Mouse (Mus musculus): ENCODE measurements at regions not wholly inside any gene's neighbourhood (a gene's known extent, or its start where the extent isn't known, plus 50 kb on each side); places are given as distances from the start of the nearest gene placed in this dataset.
A peak's percentile ranks its signal among the peaks of the same experiment; 100 is the strongest.
"Not testable (repeated sequence)": the region's sequence is repeated elsewhere in the genome, so short reads cannot be mapped to it uniquely, and the experiment has no call there.

DNA sequence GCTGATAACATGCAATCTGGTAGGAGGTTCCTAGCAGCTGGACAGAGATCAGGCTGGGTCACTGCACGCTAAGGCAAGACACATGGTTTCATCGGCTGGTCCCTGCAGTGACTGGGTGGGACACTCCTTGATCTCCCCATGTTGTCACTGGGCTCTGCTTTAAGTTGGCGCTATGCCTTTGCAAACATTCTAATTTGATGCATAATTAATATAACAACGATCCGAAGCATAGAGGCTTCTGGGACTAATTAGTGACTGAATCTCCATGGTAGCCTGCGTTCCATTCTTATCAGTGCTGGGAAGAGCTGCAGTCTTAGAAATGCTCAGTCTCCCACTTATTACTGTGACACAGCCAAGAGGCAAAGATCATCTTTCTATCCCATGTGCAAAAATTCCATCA lies 186.8 kb downstream of the Snx19 start:
- no peak overlapping the region for H3K4me2 ChIP-seq (ENCODE audit: low read depth, low read length)
- TF ChIP-seq CTCF (IDR thresholded peaks at IDR 0.05; ENCODE audit: low read depth) (no peak), EP300 (IDR thresholded peaks at IDR 0.05; ENCODE audit: low read depth) (no peak)
- 51% methylated on average over 6 of the region's 6 CpGs for WGBS
- no peak overlapping the region for H3K9ac ChIP-seq (replicated peaks; ENCODE audit: low read depth, low read length)
- H3K27ac ChIP-seq (ENCODE audit: low read depth) = no peak overlapping the region
- peak; percentile 5 for DNase-seq (ENCODE audit: low spot score)
- no peak overlapping the region for H3K4me3 ChIP-seq (ENCODE audit: low read depth, low read length)
- ATAC-seq (ENCODE audit: insufficient read depth, low read depth) = no peak
- no peaks in the 10 kb centered on the region for H3K36me3 ChIP-seq (replicated peaks; ENCODE audit: control insufficient read depth, insufficient read depth, low read length)
- H3K4me1 ChIP-seq (ENCODE audit: control insufficient read depth, insufficient read depth) = no peaks in the 10 kb centered on the region
- H3K27me3 ChIP-seq (ENCODE audit: control insufficient read depth, insufficient read depth, low read length) = no peaks in the 10 kb centered on the region
- no peaks in the 10 kb centered on the region for H3K9me3 ChIP-seq (replicated peaks; ENCODE audit: control insufficient read depth, low read length)

DNA sequence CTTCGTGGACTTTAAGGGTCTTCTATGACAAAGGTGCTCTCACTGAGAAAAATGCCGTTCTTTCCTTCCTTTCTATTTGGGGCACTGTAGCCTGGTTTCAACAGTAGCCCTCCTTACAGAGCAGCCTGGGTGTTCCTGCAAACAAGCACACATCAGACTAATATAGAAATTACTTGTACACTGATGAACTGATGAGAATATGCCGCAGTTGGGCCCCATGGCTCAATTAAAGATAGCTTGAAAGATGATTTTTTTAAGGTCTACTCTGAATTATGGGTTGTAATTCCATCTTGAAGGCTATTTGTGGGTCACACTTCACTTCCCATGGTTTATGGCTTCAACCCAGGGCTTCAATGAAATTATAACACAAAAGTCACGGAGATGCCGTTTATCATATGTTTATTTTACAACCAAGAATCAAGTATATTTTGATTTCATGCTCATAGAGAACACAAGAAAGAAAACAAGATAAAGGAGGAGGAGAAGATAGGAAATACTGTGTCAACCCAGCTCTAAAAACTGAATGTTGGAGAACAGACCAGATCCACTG lies 186.2 kb downstream of the Snx19 start:
- TF ChIP-seq CTCF (IDR thresholded peaks at IDR 0.05; ENCODE audit: low read depth) = no peak
- TF ChIP-seq EP300 (IDR thresholded peaks at IDR 0.05; ENCODE audit: low read depth) = no peak
- DNase-seq (ENCODE audit: low spot score) = no peak
- H3K9ac ChIP-seq (replicated peaks; ENCODE audit: low read depth, low read length) = no peak overlapping the region
- H3K4me2 ChIP-seq (ENCODE audit: low read depth, low read length) = no peak overlapping the region
- H3K9me3 ChIP-seq (replicated peaks; ENCODE audit: control insufficient read depth, low read length) = no peaks in the 10 kb centered on the region
- no peaks in the 10 kb centered on the region for H3K36me3 ChIP-seq (replicated peaks; ENCODE audit: control insufficient read depth, insufficient read depth, low read length)
- H3K4me1 ChIP-seq (ENCODE audit: control insufficient read depth, insufficient read depth) = no peaks in the 10 kb centered on the region
- H3K4me3 ChIP-seq (ENCODE audit: low read depth, low read length) = no peak overlapping the region
- no peak overlapping the region for H3K27ac ChIP-seq (ENCODE audit: low read depth)
- no peak for ATAC-seq (ENCODE audit: insufficient read depth, low read depth)
- WGBS = 70% methylated on average over 5 of the region's 5 CpGs
- H3K27me3 ChIP-seq (ENCODE audit: control insufficient read depth, insufficient read depth, low read length) = no peaks in the 10 kb centered on the region

DNA sequence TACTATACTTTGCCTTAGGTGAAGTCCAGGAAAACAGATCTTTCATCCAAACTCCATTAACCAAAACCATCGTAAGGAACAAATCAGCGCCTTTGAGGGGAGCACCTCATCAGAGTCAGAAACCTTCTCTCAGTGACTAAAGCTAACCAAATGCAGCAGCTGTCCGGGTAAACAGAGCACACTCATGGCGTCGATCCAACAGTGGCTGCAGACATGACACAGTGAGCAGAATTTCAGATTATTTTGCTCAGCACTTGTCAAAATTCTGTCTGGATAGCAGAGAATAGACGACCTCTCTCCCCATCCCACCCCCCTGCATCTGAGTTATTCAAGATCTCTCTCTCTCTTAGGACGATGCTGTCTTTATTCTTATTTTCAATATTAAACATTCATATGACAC lies 183.4 kb downstream of the Snx19 start:
- H3K4me3 ChIP-seq (ENCODE audit: low read depth, low read length) = no peak overlapping the region
- no peaks in the 10 kb centered on the region for H3K4me1 ChIP-seq (ENCODE audit: control insufficient read depth, insufficient read depth)
- no peaks in the 10 kb centered on the region for H3K36me3 ChIP-seq (replicated peaks; ENCODE audit: control insufficient read depth, insufficient read depth, low read length)
- H3K9ac ChIP-seq (replicated peaks; ENCODE audit: low read depth, low read length) = no peak overlapping the region
- no peaks in the 10 kb centered on the region for H3K27me3 ChIP-seq (ENCODE audit: control insufficient read depth, insufficient read depth, low read length)
- no peak overlapping the region for H3K4me2 ChIP-seq (ENCODE audit: low read depth, low read length)
- ATAC-seq (ENCODE audit: insufficient read depth, low read depth) = no peak
- no peaks in the 10 kb centered on the region for H3K9me3 ChIP-seq (replicated peaks; ENCODE audit: control insufficient read depth, low read length)
- no peak for DNase-seq (ENCODE audit: low spot score)
- 70% methylated on average over 7 of the region's 7 CpGs for WGBS
- no peak overlapping the region for H3K27ac ChIP-seq (ENCODE audit: low read depth)
- TF ChIP-seq CTCF (IDR thresholded peaks at IDR 0.05; ENCODE audit: low read depth) = no peak
- TF ChIP-seq EP300 (IDR thresholded peaks at IDR 0.05; ENCODE audit: low read depth) = no peak

DNA sequence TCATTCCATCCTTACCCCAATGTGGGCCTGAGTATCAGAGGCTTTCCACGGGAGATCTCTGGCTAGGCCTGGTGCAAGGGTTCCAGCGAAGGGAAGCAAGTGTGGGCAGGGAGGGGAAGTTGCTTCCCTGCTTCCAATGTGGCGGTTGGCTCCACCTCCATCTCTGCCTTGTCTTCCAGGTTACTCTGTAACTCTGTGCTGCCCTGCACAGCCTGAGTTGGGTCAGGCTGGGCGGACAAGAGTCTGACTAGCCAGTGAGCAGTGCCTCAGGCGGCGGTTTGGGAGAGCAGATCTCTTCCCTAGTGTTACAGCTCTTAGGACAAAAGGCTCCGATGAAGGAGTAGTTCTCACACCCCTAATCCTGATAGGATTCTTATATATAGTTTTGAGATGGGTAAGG lies 172.8 kb downstream of the Snx19 start:
- no peaks in the 10 kb centered on the region for H3K9me3 ChIP-seq (replicated peaks; ENCODE audit: control insufficient read depth, low read length)
- H3K27ac ChIP-seq (ENCODE audit: low read depth) = no peak overlapping the region
- TF ChIP-seq CTCF (IDR thresholded peaks at IDR 0.05; ENCODE audit: low read depth) = no peak
- no peak for TF ChIP-seq EP300 (IDR thresholded peaks at IDR 0.05; ENCODE audit: low read depth)
- no peak for DNase-seq (ENCODE audit: low spot score)
- no peaks in the 10 kb centered on the region for H3K36me3 ChIP-seq (replicated peaks; ENCODE audit: control insufficient read depth, insufficient read depth, low read length)
- no peaks in the 10 kb centered on the region for H3K27me3 ChIP-seq (ENCODE audit: control insufficient read depth, insufficient read depth, low read length)
- H3K9ac ChIP-seq (replicated peaks; ENCODE audit: low read depth, low read length) = no peak overlapping the region
- no peak overlapping the region for H3K4me3 ChIP-seq (ENCODE audit: low read depth, low read length)
- WGBS = 78% methylated on average over 7 of the region's 7 CpGs
- ATAC-seq (ENCODE audit: insufficient read depth, low read depth) = no peak
- H3K4me1 ChIP-seq (ENCODE audit: control insufficient read depth, insufficient read depth) = no peaks in the 10 kb centered on the region
- no peak overlapping the region for H3K4me2 ChIP-seq (ENCODE audit: low read depth, low read length)

DNA sequence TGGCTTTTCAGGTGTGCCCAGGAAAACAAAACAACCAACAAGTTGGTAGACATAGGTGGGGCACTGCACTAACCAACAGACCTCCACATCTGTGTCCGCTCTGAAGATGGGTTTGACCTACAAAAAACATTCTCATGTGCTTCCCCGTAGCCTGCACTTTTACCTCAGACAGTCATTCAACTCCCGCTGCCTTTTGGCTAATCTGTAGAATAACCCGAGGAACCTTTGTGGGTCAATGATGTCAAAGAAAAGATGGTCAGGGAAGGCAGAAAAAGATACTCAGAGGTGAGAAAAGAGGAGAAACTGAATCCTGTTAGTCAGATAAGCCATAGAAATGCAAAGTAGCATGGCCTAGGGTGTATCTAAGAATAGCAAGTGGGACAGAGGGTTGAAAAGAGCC lies 170.8 kb downstream of the Snx19 start:
- H3K4me3 ChIP-seq (ENCODE audit: low read depth, low read length) = no peak overlapping the region
- 67% methylated on average over 4 of the region's 4 CpGs for WGBS
- no peak for TF ChIP-seq EP300 (IDR thresholded peaks at IDR 0.05; ENCODE audit: low read depth)
- no peak for TF ChIP-seq CTCF (IDR thresholded peaks at IDR 0.05; ENCODE audit: low read depth)
- no peak overlapping the region for H3K9ac ChIP-seq (replicated peaks; ENCODE audit: low read depth, low read length)
- ATAC-seq (ENCODE audit: insufficient read depth, low read depth) (no peak), DNase-seq (ENCODE audit: low spot score) (no peak)
- no peak overlapping the region for H3K4me2 ChIP-seq (ENCODE audit: low read depth, low read length)
- H3K9me3 ChIP-seq (replicated peaks; ENCODE audit: control insufficient read depth, low read length) = no peaks in the 10 kb centered on the region
- H3K4me1 ChIP-seq (ENCODE audit: control insufficient read depth, insufficient read depth) = no peaks in the 10 kb centered on the region
- no peak overlapping the region for H3K27ac ChIP-seq (ENCODE audit: low read depth)
- H3K36me3 ChIP-seq (replicated peaks; ENCODE audit: control insufficient read depth, insufficient read depth, low read length) = no peaks in the 10 kb centered on the region
- no peaks in the 10 kb centered on the region for H3K27me3 ChIP-seq (ENCODE audit: control insufficient read depth, insufficient read depth, low read length)

DNA sequence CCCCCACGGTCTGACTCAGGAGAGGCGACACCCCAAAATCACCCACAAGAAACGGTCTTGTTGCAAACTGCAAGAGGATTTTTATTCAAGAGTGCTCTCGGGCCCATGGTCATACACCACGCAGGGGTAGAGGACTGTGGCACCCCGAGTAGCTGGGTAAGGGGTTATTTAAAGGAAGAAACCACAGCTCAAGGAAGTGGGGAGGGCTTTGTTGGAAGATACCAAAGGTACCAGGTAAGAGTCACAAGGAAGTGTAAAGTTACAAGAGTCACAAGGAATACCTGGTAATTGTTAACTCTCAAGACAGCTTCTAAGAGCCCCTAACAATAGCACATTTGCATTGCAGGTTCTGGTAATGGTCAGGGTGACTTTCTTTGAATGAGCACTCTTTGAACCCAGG lies 170.2 kb downstream of the Snx19 start:
- not testable (repeated sequence) for H3K4me2 ChIP-seq (ENCODE audit: low read depth, low read length)

More for the DNA sequence above, 170.2 kb downstream of the Snx19 start:
- not testable (repeated sequence) for H3K4me3 ChIP-seq (ENCODE audit: low read depth, low read length); H3K9ac ChIP-seq (replicated peaks; ENCODE audit: low read depth, low read length); ATAC-seq (ENCODE audit: insufficient read depth, low read depth); H3K4me1 ChIP-seq (ENCODE audit: control insufficient read depth, insufficient read depth); H3K9me3 ChIP-seq (replicated peaks; ENCODE audit: control insufficient read depth, low read length); H3K27ac ChIP-seq (ENCODE audit: low read depth); H3K36me3 ChIP-seq (replicated peaks; ENCODE audit: control insufficient read depth, insufficient read depth, low read length); H3K27me3 ChIP-seq (ENCODE audit: control insufficient read depth, insufficient read depth, low read length); DNase-seq (ENCODE audit: low spot score)
- 85% methylated on average over 6 of the region's 6 CpGs for WGBS
